Mouse (Mus musculus) forelimb bud, embryonic 11.5 days (tissue): ENCODE results near the gene Copb2.

Source experiments
- DNase-seq: peaks from one replicate; pipeline ENCODE4 v3.0.0-alpha.2; 2012; ENCODE audit warnings: low read depth, low spot score

Gene Copb2

DNA sequence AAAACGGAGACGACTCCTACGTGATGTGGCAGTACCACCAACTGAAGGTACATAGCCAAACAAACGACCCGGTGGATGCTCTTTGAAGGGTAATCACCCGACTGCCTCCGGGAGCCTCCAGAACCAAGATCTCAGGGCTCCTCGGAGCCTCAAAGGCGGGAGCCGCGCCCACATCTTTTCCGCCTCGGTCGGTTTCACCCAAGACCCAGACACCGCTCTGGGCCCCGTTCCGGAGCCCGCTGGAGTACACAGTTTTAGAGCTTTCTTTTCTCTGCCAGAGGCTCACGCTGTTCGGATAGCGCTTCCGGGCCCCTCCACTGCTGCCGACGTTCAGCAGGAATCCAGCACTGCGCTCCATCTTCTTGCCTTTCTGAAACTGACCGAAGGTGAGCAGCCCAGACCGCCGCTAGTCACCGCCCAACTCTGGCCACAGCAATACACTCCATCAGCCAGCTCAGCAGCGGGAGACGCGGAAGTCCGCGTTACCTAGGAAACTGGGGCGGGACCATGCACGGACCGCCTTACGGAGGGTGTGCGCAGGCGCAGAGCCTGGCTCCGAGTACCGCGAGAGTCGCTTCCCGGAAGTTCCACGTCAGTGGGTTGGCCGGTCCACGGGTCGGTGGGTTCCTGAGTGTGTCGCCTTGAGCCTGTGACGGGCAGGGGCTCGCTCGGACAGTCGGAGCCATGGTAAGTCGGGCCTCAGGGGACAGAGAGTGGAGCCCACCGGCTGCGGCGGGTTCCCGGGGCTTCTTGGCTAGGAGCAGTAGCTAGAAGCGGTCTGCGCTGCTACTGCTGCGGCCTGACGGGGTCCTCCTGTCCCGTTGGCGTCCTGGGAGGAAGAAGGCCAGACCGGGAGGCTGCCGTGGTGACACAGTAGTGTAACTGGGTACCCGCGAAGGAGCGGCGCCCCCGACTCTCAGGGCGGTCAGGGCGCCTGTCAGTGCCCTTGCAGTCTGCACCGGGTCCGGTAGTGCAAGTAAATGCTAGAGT lies at the start of gene Copb2:
TSS of gene Copb2 (plus strand) at position 585 of the 990 bp plus-strand sequence.
- peak; percentile 98 for DNase-seq

DNA sequence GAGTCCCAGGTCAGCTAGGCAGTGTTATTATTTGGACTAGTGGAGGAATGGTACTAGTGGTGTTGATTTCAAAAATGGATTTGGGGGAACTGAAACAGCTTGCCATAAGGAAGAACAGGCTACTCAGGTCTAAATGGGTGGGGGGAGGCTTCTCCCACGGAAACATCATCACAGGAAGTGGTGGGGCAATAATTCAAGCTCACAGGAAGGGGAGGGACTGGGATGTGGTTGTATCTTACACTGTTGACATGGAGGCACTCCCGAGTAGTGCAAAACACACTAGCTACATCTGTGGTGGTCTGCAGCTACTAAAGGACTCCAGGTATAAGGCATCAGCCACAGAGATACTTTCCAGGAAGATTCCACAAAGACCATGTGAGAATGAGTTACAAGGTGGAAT lies 39.6 kb upstream of the Copb2 start:
- no peak for DNase-seq

DNA sequence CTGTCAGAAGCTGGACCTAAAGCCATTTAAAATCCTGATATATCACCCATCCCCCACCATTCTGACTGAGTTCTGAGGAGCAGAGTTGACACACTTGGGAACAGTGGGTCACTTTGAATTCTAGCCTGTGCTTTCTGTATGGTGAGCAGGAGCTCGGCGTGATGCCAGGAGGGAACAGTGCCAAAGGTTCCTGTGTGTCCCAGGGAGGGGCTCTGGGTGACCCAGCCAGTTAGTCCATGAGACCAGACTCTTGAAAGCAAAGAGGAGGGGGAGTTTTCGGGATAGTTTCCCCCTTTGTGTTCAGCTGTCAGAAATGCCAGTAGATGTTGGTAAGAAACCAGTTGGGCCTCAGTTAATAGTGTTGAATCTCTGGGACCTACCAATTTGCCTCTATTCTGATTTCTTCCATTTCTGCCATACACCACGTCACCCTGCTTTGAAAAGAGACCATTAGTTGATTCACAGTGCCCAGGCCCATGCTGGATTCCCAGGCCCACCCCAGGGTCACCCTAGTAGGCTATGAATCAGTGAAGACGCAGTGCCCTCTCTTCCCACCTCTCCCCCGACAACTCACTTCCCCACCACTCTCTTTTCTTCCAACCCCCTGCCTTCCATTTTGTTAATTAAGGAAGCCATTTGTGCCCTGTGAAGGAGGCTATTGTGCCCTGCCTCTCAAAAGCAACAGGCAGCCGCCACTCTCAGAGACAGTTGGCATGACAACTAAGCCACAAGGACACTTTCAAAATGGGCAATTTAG lies 38.6 kb upstream of the Copb2 start:
- DNase-seq, result no peak

DNA sequence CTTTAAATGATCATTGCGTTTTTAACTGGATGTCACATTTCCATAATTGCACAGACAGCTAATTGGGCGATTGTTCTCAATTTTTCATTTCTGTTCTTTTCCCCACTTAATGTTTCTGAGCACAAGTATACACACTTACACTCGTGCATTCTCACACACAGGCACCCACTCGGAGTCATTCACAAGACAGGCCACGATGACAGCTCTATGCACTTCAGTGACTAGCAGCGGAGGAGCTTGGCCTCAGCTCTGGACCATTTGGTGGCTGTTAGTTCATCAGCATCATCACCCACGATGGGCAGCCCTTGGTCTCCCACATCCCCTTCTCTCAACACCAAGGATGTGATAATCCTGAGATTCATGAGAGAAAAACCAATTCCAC lies 38.0 kb upstream of the Copb2 start:
- DNase-seq, result no peak

DNA sequence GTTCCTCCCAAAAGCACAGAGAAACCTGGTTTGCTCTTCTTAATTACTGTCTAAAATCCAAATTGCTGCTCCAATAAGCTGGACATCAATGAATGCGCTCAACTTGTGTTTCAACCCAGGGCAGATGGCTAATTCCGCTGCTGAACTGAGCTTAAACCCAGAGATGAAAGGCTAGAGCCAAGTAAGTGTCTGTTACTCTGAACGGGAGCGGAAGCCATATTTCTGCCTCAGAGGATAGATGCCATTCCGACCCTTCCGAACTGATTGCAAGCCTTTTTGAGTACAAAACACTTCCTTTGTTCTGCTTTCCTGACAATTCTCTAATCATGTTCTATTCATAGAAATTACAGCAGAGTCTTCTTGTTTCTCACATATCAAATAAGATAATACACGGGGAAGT lies 36.3 kb upstream of the Copb2 start:
- DNase-seq, result no peak

DNA sequence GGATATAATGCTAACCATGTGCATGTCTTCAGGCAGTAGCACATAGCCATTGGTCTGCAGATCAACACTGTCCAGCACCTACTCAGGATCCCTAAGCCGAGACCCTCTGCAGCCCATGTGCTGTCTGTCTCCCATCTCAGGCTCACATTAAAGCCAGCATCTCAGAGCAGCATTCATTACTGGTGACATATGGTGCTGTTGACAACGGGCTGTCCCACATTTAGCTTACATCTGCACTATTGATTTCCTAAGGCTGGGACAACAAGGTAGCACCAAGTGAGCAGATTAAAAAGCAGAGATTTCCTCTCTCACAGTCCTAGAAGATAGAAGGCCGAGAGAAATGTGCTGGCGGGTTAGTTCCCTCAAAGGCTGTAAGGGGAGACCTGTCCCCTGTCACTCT lies 33.7 kb upstream of the Copb2 start:
- DNase-seq, result no peak

DNA sequence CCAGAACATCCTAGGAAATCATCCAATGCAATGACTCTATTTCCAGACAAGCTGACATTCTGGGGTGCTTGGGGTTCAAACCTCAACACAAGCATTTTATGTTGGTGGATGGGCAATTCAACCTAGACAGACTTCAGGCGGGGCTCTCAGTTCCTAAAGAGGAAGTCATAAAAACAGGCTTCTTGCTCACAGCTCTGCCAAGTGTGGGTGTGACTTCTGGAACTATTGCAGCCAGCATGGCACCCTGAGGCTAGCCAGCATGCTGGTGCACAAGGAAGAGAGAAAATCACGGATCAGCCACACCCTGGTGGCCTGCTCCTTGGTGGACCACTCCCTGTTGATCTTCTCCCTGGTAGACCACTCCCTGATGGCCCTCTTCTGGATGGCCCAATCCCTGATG lies 32.5 kb upstream of the Copb2 start:
- DNase-seq, result no peak

DNA sequence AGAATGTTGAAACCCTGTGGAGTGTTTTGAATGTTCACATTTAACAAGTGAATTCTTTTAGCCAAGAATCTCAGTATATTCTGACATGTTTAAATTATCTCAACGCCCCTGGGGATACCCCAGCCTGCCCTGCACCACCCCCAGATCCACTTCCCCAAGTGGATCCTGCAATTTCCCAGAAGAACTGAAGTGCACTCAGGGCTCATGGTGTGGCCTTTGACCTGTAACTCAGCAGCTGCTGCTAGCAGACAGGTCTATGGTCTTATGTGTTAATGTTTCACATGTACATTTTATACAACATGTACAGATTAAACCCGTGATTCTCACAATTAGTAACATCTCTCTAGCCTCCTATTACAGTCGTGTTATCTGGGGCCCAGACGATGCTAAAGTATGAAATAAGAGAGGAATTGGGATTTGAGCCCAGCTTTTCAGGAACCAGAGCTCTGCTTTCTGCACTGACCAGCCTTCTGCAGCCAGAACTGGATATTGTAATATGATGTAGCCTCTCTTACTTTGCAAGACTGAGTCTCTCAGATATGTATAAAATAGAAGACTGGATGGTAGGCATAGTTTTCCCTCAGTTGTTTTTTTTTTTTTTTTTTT lies 28.7 kb upstream of the Copb2 start:
- no peak for DNase-seq

DNA sequence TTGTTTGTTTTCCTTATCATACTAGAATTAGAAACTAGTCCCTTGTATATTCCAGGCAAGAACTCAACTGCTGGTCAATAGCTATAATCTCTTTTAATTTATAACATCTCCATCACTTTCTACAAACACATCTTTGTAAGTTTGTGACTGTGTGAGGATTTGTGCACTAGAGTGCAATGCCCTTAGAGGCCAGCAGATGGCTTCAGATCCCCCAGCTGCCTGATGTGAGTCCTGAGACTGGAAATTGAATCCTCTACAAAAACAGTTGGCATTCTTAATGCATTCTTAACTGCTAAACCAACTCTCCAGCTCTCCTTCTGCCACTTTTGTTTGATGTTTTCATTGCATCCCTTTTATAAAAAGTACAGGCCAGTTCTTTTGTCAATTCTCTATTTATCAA lies 27.8 kb upstream of the Copb2 start:
- DNase-seq, result peak; percentile 3

DNA sequence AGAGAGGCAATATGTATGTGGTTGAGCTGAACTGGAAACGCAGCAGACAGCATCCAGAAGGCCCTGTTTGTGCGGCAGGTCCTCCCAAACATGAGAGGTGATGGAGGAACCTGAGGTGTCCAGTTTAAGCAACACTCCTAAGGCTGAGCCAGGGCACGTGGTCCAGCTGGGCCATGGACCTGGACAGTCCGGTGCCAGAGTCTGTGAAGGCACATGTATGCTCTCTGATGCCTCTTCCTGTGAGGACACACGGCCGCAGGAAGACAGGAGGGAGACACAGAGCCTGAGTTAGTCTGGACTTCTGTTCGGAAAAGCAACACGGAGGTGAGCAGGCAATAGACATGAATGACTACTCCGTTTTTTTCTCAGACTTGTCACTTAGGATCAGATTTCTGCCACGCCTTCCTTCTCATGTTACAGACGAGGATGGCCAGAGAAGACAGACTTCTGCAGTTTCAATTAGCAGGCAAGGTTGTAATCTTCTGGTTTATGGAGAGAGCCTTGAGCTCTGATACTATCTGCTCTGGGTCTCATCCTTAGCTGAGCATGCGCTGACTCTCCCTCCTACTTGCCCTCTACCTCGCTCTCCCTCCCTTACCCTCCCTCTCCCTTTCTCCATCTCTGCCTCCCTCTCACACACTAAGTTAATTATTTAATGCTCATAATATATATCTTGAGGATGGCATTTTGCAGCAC lies 25.4 kb upstream of the Copb2 start:
- DNase-seq, result peak; percentile 9

DNA sequence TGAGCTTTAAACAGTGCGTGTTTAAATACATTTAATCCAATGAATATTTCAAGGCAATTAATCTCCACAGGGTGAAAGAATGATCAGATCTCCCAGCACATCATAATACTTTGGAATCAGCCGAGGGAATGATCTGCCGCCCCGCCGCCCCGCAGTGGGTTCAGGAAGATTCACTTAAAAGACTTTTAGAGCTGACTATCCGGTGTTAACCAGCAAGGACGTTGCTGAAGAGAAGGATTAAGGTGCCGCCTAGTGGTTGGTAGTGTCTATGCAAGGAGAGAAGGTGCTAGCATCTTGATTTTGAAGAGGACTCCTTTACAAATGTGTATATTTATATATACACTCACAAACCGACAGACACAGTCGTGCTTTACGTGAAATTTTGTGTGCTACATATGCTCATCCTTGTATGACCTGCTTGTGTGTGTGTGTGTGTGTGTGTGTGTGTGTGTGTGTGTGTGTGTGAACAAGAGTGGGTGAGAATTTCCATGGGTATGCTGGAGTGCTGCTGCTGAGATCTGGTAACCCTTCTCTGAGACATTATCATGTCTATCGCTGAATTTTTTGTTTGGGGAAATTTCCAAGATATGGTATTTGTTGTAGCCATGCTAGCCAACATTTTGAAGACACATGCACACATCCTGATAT lies 24.7 kb upstream of the Copb2 start:
- DNase-seq, result peak; percentile 66

DNA sequence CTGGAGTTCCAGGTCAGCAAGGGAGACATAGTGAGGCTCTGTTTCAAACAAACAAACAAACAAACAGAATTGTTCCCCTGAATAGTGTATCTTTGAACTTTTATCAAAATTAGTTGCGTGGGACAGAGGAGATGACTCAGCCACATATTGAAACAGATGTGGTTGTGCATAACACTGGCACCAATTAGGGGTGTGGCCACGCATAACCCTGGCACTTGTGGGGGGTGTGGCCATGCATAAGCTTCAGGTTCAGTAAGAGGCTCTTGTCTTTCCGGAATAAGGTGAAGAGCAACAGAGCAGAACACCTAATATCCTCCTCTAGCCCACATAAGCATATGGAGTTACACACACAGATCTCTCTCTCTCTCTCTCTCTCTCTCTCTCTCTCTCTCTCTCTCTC lies 19.5 kb upstream of the Copb2 start:
- DNase-seq, result no peak

DNA sequence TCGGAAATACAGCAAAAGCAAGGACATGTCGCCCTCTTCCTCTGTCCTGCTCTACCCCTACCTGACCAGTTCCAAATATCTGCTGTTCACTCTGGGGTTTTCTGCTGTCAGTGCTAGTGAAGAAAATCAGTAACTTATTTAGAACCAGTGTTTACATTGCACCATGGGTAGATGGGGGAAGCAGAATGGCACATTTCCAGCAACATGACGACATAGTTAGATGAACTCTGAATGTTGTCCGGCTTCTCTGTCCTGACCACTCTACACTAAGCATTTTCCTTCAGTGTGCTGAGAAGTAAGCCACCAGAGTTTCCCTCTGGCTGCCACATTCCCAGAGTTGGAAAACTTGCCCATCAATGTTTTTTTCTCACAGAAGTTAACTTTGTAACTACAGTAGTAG lies 20.3 kb downstream of the Copb2 start:
- DNase-seq, result no peak

DNA sequence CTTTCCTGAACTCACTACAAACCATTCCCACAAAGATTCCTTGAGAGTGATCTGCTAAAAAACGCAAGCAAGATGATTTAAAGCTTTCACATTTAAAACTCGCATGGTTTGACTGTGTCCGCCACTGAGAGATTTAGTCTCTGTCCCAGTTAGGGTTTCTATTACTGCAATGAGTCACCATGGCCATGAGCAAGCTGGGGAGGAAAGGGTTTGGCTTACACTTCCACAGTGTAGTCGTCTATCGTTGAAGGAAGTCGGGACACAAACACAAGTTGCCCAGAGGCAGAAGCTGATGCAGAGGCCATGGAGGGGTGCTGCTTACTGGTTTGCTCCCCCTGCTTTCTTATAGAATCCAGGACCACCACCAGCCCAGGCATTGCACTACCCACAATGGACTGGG lies 36.6 kb downstream of the Copb2 start:
- DNase-seq, result no peak

DNA sequence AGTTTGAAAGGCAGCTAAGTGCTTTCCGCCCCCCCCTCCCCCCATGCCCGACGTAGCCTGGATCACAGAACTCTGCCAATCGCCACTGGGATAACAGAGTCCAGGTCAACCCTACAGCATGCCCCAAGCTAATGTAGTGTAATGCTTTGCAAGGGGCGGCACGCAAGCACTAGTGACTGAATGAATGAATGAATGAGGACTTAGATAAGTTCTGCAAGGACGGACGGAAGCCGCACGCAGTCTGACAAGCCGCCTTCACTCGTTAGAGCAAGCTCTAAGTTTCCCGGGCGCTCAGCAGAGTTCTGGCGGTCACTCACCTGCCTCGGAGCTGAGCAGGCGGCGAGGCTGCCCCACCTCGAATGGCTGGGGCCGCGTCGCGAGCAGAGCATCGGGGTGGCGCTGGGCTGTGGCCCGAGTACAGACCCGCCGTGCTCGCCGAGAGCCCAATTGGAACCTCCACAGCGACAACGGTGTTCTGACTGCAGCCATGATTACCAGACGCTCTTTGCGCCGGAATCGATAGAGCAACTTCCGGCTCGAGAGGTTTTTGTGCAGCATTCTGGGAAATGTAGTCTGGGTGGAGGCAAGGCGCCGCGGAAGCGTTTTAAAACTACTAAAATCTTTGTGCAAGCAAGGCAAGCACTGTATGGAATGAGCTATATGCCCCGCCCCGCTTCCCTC lies 37.8 kb downstream of the Copb2 start, which contains the start of gene Mrps22:
TSS of gene Mrps22 (minus strand) at position 505 of the 681 bp plus-strand sequence.
- DNase-seq, result peak; percentile 89

DNA sequence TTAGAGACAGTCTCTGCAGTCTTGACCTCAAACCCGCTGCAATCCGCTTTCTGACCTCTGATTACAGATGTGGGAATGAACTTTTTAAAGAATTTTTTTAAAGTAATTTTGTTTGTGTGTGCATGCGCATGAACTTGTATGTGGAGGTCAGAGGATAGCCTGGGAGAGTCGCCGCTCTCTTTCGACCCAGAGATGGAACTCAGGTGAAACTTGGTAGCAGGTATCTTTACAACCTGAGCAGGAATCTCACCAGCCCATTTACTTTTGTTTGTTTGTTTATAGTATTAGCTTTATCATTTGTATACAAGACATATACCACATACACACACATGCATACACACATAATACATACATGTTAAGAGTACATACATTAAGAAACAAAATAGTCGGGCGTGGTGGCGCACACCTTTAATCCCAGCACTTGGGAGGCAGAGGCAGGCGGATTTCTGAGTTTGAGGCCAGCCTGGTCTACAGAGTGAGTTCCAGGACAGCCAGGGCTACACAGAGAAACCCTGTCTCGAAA lies 38.4 kb downstream of the Copb2 start:
- DNase-seq, result no peak

DNA sequence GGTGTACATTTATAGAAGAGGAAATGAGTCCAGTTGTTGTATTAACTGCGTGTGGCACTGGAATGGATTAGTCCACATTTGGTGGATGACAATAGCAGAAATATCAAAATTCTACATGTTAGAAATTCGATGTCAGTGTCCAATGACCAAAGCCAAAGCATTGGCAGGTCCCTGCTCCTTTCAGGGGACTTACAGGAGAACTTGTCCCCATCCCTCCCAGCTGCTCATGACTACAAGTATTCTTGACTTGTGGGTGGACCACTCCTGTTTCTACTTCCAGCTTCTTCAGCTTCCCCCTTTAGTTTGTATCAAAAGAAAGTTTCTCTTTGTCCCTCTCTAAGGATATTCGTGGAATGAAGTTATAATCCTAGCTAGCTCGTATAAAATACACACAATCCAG lies 41.4 kb downstream of the Copb2 start:
- DNase-seq, result no peak

DNA sequence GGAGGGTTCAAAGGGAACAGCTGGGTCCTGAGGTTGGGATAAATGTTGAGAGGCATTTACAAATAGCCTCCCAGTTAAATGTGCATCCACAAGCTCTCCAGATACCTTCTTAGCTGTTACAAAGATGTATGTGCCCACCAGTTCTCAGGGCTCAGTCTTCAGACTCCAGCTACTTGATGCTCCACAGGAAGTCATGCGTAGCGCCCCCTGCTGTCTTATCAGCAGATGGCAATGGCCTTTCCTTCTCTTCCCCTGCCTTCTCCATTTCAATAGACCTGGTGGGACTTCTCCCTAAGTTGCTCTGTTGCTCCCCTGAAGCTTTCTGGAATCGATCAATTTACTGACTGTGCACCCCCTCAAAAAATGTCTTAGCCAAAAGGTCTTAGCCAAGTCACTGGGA lies 65.0 kb downstream of the Copb2 start:
- peak; percentile 5 for DNase-seq

DNA sequence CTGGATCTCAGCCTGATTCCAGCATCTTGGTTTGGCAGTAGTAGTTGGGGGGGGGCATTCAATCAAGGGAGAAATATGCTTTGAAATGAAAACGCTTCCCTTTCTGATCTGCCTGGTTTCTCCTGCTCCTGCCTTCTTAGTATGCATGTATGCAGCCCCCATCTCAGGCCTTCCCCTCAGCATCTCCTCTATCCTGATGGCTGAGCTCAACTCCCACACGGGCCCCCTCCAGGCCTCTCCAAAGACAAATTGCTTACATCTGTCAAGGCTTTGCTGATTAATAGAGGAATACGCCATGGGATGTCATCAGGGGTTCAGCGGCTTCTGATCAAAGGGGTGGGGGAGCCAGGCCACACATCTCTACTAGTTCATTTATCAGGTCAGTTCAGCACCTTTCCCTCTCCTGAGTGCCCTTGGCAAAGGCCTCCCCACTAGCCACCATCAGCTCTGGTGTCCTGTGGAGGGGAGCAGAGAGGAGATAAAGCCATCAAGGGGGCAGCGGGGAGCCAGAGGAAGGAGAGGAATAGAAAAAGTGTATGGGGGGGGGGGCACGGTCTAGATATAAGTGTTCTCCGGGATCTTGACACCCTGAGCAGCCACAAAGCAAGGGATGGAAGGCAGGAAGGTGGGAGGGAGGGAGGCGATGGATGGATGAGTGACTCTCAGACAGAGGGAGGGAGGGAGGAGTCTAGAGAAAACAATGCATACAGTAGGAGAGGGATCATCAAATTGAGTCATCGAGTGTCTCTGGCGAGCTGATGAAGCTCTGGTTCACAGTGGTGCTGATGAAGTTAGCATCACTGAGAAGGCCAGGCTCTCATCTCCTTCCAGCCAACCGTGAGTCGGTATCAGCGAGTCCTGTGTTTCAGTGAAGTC lies 70.0 kb downstream of the Copb2 start:
- DNase-seq, result no peak
